Mouse (Mus musculus): ENCODE data around the gene Sec63.

DNA sequence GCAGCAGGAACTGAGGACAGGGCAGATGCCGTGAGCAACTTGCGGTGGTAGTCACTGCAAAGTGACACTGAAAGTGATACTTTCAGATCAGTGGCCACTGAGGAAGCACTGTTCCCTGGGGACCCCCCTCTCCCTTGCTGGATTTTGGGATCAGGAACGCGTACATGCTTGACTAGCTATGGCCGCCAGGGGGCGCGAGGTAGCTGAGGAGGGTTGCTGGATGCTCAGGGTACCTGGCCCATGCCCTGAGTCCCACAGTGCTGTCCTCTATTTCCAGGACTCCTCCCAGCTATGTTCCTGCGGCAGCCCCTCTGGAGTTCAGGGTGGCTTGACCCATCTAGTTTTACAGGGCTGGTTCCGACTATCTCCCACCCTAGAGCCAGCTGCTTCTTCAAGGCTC, 81.1 kb downstream of the Sec63 start:
- TF ChIP-seq POLR2A (IDR thresholded peaks at IDR 0.05; ENCODE audit: borderline replicate concordance, insufficient read depth, low read length) (no peak), CTCF (IDR thresholded peaks at IDR 0.05; ENCODE audit: borderline replicate concordance, insufficient read depth, low read depth, low read length) (peak; percentile 67)

Data from cerebellum, adult 2 months (tissue).